Mouse (Mus musculus) midbrain, embryonic 14.5 days (tissue): ENCODE measurements around the gene Snx15. TPM values are rescaled to one million over a fixed set of nuclear protein-coding genes. Genes with fewer than 3 reads are reported as not detected.

Experiments used
- ATAC-seq: fragments of 200-750 bp; cut with Nextera tagmentation; 2 replicates; pipeline ENCODE4 v1.8.0; 2017; ENCODE audit warnings: moderate number of reproducible peaks, moderate library complexity; ENCODE audit not compliant: low FRiP score, low TSS enrichment
- DNase-seq: peaks from one replicate; pipeline ENCODE4 v3.0.0-alpha.2; 2015
- H3K27ac ChIP-seq: fragments of 300-500 bp; sonication (generic); replicated peaks from 2 replicates; pipeline ENCODE4 v1.5.1; 2014; ENCODE audit warnings: mild to moderate bottlenecking, low read depth, low read length, moderate library complexity
- H3K27me3 ChIP-seq: fragments of 300-500 bp; sonication (generic); 2 replicates; pipeline ENCODE4 v1.6.1; 2014; ENCODE audit warnings: low read length, control low read depth, mixed read lengths; ENCODE audit not compliant: control insufficient read depth, insufficient read depth
- H3K36me3 ChIP-seq: fragments of 300-500 bp; sonication (generic); 2 replicates; pipeline ENCODE4 v1.6.1; 2014; ENCODE audit warnings: low read length, control low read depth; ENCODE audit not compliant: control insufficient read depth, insufficient read depth
- H3K4me1 ChIP-seq: fragments of 300-500 bp; sonication (generic); 2 replicates; pipeline ENCODE4 v1.6.1; 2014; ENCODE audit warnings: mild to moderate bottlenecking, antibody characterized with exemption, low read length, control low read depth; ENCODE audit not compliant: control insufficient read depth, insufficient read depth
- H3K4me2 ChIP-seq: fragments of 300-500 bp; sonication (generic); 2 replicates; pipeline ENCODE4 v1.6.1; 2014; ENCODE audit warnings: mild to moderate bottlenecking, low read length, moderate library complexity
- H3K4me3 ChIP-seq: fragments of 300-500 bp; sonication (generic); replicated peaks from 2 replicates; pipeline ENCODE4 v1.5.1; 2014; ENCODE audit warnings: low read depth, low read length
- H3K9ac ChIP-seq: fragments of 300-500 bp; sonication (generic); replicated peaks from 2 replicates; pipeline ENCODE4 v1.6.1; 2014; ENCODE audit warnings: mild to moderate bottlenecking, low read length, moderate library complexity
- H3K9me3 ChIP-seq: fragments of 300-500 bp; sonication (generic); 2 replicates; pipeline ENCODE4 v1.6.1; 2016; ENCODE audit warnings: low read length, control low read depth, mixed read lengths; ENCODE audit not compliant: control insufficient read depth
- WGBS: fragments of 180-500 bp; shearing (Covaris S2); extraction: QIAGEN DNeasy Blood & Tissue Kit; methylation state at CpG from one replicate; pipeline ENCODE4 v1.1.7; 2014; 5-methylcytosine and 5-hydroxymethylcytosine counted together
- polyA plus RNA-seq: library from polyadenylated mRNA; unstranded; fragments of >200 nt; fragmentation: Nextera tagmentation; extraction: Ambion mirVana; gene quantifications from 2 replicates; pipeline ENCODE4 v1.2.1, GENCODE M21; 2014

The Snx15 gene
- polyA plus RNA-seq, 1 experiment from 2014 or later, result 49.8 TPM

- Histone ChIP-seq H3K27me3 (no peaks in the 10 kb centered on the region), H3K4me3 (no peak overlapping the region), H3K4me1 (peaks cover 14% of the 10 kb centered on the region; the same call in 1 of the 2 replicates), H3K9me3 (no peaks in the 10 kb centered on the region), H3K27ac (no peak overlapping the region), H3K9ac (0 out of 2 replicates have a peak overlapping the region, but pooled peaks have one; percentile 10), H3K36me3 (peaks cover 37% of the 10 kb centered on the region), H3K4me2 (peak overlapping the region; percentile 94; the same call in 1 of the 2 replicates)
- ATAC-seq (no peak), DNase-seq (no peak)
- 94% methylated on average over 15 of the region's 15 CpGs for WGBS
These were observed 11.8 kb downstream of the Snx15 start for GRCm38 (mm10) chr19:6116113-6116850.

GRCm38 (mm10) chr19:6113116-6113515 lies 15.0 kb downstream of the Snx15 start:
- H3K4me2 ChIP-seq, result no peak overlapping the region
- no peaks in the 10 kb centered on the region for H3K27me3 ChIP-seq
- DNase-seq (no peak), ATAC-seq (no peak)
- 69% methylated on average over 6 of the region's 6 CpGs for WGBS
- H3K4me3 ChIP-seq, result no peak overlapping the region
- no peak overlapping the region for H3K27ac ChIP-seq
- H3K4me1 ChIP-seq, result peaks cover 11% of the 10 kb centered on the region; the same call in 1 of the 2 replicates
- no peaks in the 10 kb centered on the region for H3K9me3 ChIP-seq
- H3K9ac ChIP-seq, result no peak overlapping the region
- peaks cover 34% of the 10 kb centered on the region for H3K36me3 ChIP-seq

- no peak within 1 kb of the TSS for H3K4me3 ChIP-seq
- H3K27me3 ChIP-seq, result no peaks in the 10 kb centered on the region
- no peak for ATAC-seq
- WGBS, result 86% methylated on average over 7 of the region's 7 CpGs
- no peak within 1 kb of the TSS for H3K4me2 ChIP-seq
- H3K27ac ChIP-seq, result no peak within 1 kb of the TSS
- no peak for DNase-seq
- 0 out of 2 replicates have a peak within 1 kb of the TSS, but pooled peaks have one; percentile 9 for H3K9ac ChIP-seq
- H3K4me1 ChIP-seq, result no peaks in the 10 kb centered on the region
- no peaks in the 10 kb centered on the region for H3K36me3 ChIP-seq
- H3K9me3 ChIP-seq, result no peaks in the 10 kb centered on the region
These were observed 22.5 kb downstream of the Snx15 start, which contains the start of gene Naaladl1 for GRCm38 (mm10) chr19:6105586-6105985. Gene Naaladl1 (plus strand): TSS chr19:6105782.

GRCm38 (mm10) chr19:6104476-6104875 lies 23.6 kb downstream of the Snx15 start:
- H3K4me2 ChIP-seq, result no peak overlapping the region
- 70% methylated on average over 4 of the region's 4 CpGs for WGBS
- no peaks in the 10 kb centered on the region for H3K36me3 ChIP-seq
- no peaks in the 10 kb centered on the region for H3K27me3 ChIP-seq
- ATAC-seq, result no peak
- no peaks in the 10 kb centered on the region for H3K9me3 ChIP-seq
- no peak for DNase-seq
- H3K4me1 ChIP-seq, result no peaks in the 10 kb centered on the region
- no peak overlapping the region for H3K27ac ChIP-seq
- 0 out of 2 replicates have a peak overlapping the region, but pooled peaks have one; percentile 9 for H3K9ac ChIP-seq
- no peak overlapping the region for H3K4me3 ChIP-seq

- Histone ChIP-seq H3K4me1 (no peaks in the 10 kb centered on the region), H3K9me3 (no peaks in the 10 kb centered on the region), H3K4me2 (no peak overlapping the region), H3K27ac (no peak overlapping the region), H3K36me3 (no peaks in the 10 kb centered on the region), H3K27me3 (no peaks in the 10 kb centered on the region), H3K9ac (no peak overlapping the region), H3K4me3 (no peak overlapping the region)
- DNase-seq (no peak), ATAC-seq (no peak)
- WGBS, result 83% methylated on average over 6 of the region's 6 CpGs
These were observed 25.8 kb downstream of the Snx15 start for GRCm38 (mm10) chr19:6102169-6102853.

GRCm38 (mm10) chr19:6101186-6101585 lies 26.9 kb downstream of the Snx15 start:
- Histone ChIP-seq H3K27ac (no peak overlapping the region), H3K27me3 (no peaks in the 10 kb centered on the region), H3K9ac (no peak overlapping the region), H3K4me1 (no peaks in the 10 kb centered on the region), H3K36me3 (no peaks in the 10 kb centered on the region), H3K4me2 (no peak overlapping the region), H3K4me3 (no peak overlapping the region), H3K9me3 (no peaks in the 10 kb centered on the region)
- WGBS, result 78% methylated on average over 6 of the region's 6 CpGs
- DNase-seq (no peak), ATAC-seq (no peak)

GRCm38 (mm10) chr19:6097847-6098246 lies 30.3 kb downstream of the Snx15 start:
- ATAC-seq, result no peak
- H3K27ac ChIP-seq, result no peak overlapping the region
- DNase-seq, result no peak
- H3K4me3 ChIP-seq, result no peak overlapping the region
- H3K9ac ChIP-seq, result no peak overlapping the region
- WGBS, result 94% methylated on average over 3 of the region's 3 CpGs
- H3K9me3 ChIP-seq, result no peaks in the 10 kb centered on the region
- H3K4me2 ChIP-seq, result no peak overlapping the region
- H3K4me1 ChIP-seq, result no peaks in the 10 kb centered on the region
- H3K27me3 ChIP-seq, result no peaks in the 10 kb centered on the region
- H3K36me3 ChIP-seq, result no peaks in the 10 kb centered on the region

- no peak within 1 kb of the TSS for H3K4me2 ChIP-seq
- peaks cover 5% of the 10 kb centered on the region; the same call in 1 of the 2 replicates for H3K36me3 ChIP-seq
- H3K4me1 ChIP-seq, result no peaks in the 10 kb centered on the region
- no peaks in the 10 kb centered on the region for H3K9me3 ChIP-seq
- H3K27ac ChIP-seq, result no peak within 1 kb of the TSS
- H3K27me3 ChIP-seq, result no peaks in the 10 kb centered on the region
- ATAC-seq, result no peak
- H3K9ac ChIP-seq, result no peak within 1 kb of the TSS
- 90% methylated on average over 7 of the region's 7 CpGs for WGBS
- DNase-seq, result no peak
- H3K4me3 ChIP-seq, result no peak within 1 kb of the TSS
These were observed 34.0 kb downstream of the Snx15 start, which contains the start of gene AC131692.1 for GRCm38 (mm10) chr19:6094119-6094518. Gene AC131692.1 (plus strand): TSS chr19:6094419.
